In the genomic region with DNA sequence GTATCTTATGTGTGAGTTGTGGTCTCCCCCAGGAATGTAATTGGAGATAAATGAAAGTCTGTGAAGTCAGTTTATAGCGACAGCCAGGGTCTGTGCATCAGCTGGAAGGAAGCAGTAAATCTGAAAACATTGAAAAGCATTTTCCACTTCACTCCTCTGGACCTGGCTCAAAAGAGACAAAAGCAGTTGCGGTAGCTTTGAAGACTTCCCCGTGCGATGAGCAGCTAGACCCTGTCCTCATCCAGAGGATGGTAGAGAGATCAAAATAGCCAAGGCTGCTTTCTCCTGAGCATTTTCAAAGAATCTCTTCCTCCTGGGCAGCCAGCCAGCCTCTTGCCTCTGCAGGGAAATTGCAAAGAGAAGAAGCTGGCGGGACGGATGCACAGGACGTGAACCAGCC, we compare ENCODE assay signal across 11 mouse cellular contexts.
DNase-seq lines count a peak whose midpoint lies in the region; ATAC-seq lines count a peak whose summit lies in the region.
"Had no signal": no experiment of that assay in that cellular context is flagged by ENCODE, and none has a peak within 500 bp of the region (broad histone marks: within the 10 kb centered on the region; RNA-seq: fewer than 3 reads in every experiment).

No protein-coding gene starts in this region.

- peak overlapping the region; percentile 43 for H3K9ac ChIP-seq in hindbrain, embryonic 14.5 days
- H3K9ac ChIP-seq: embryonic facial prominence, embryonic 12.5 days had no signal

- H3K36me3 ChIP-seq in hindbrain, embryonic 14.5 days (replicated peaks; ENCODE audit: control insufficient read depth, insufficient read depth): no peaks in the 10 kb centered on the region
- H3K36me3 ChIP-seq: embryonic facial prominence, embryonic 12.5 days had no signal

- no peak for ATAC-seq in hindbrain, embryonic 14.5 days (ENCODE audit: low FRiP score)
- ATAC-seq: Patski had no signal

- 14% methylated on average over 7 of the region's 7 CpGs for WGBS in hindbrain, embryonic 14.5 days

- H3K9me3 ChIP-seq in hindbrain, embryonic 14.5 days (ENCODE audit: control insufficient read depth, low read length): no peaks in the 10 kb centered on the region
- H3K9me3 ChIP-seq: embryonic facial prominence, embryonic 12.5 days had no signal

- H3K4me2 ChIP-seq in hindbrain, embryonic 14.5 days (replicated peaks): peak overlapping the region; percentile 27; the same call in 1 of the 2 replicates
- H3K4me2 ChIP-seq: embryonic facial prominence, embryonic 12.5 days had no signal

- H3K4me1 ChIP-seq in hindbrain, embryonic 14.5 days (replicated peaks; ENCODE audit: control insufficient read depth, insufficient read depth, low read length): peaks cover 27% of the 10 kb centered on the region
- H3K4me1 ChIP-seq: embryonic facial prominence, embryonic 12.5 days had no signal

- peak overlapping the region; percentile 83 for H3K27ac ChIP-seq in hindbrain, embryonic 14.5 days
- H3K27ac ChIP-seq: embryonic facial prominence, embryonic 12.5 days; macrophage had no signal

- intact Hi-C loops in left cerebral cortex, postnatal 36 days (cut with DNase I): no loop called here

- DNase-seq in retina, postnatal 1 day: peak; percentile 30
- DNase-seq in retina, embryonic 14.5 days (ENCODE audit: low spot score): no peak
- no peak for DNase-seq in hindbrain, embryonic 14.5 days (ENCODE audit: low spot score)
- peak; percentile 60 to 70 for DNase-seq in left cerebral cortex, postnatal 36 days (ENCODE audit: low spot score in 2 of 2)
- no peak for DNase-seq in thymus, adult 18-20 months
- DNase-seq in MN1 (ENCODE audit: low spot score): no peak
- DNase-seq in embryo, embryonic 9.5 days (ENCODE audit: extremely low spot score): no peak
- no peak for DNase-seq in thymus, postnatal 4 days

- H3K27me3 ChIP-seq in hindbrain, embryonic 14.5 days (ENCODE audit: control insufficient read depth, insufficient read depth, low read length): no peaks in the 10 kb centered on the region
- H3K27me3 ChIP-seq: embryonic facial prominence, embryonic 12.5 days had no signal

- H3K4me3 ChIP-seq in hindbrain, embryonic 14.5 days (replicated peaks; ENCODE audit: low read length): no peak overlapping the region
- H3K4me3 ChIP-seq: embryonic facial prominence, embryonic 12.5 days had no signal

Comparison
In these comparisons a context has a peak if more than half of its experiments do, and no peak if none do; other contexts are left out.
1. DNase-seq: peak in retina, postnatal 1 day (single experiment) and left cerebral cortex, postnatal 36 days (2 of 2); none in retina, embryonic 14.5 days (single experiment), hindbrain, embryonic 14.5 days (single experiment), thymus, adult 18-20 months (0 of 2), MN1 (single experiment), embryo, embryonic 9.5 days (single experiment) and thymus, postnatal 4 days (single experiment).